Mouse (Mus musculus) limb, embryonic 13.5 days (tissue): Measurements from ENCODE around the gene Acbd5. TPM values are rescaled to one million over a fixed set of nuclear protein-coding genes. Genes with fewer than 3 reads are reported as not detected.
A peak's percentile ranks its signal among the peaks of the same experiment; 100 is the strongest.

ENCODE experiments used
- ATAC-seq: fragments of 200-750 bp; cut with Nextera tagmentation; 2 replicates; pipeline ENCODE4 v1.8.0; 2017; ENCODE audit warnings: low read depth, moderate number of reproducible peaks, moderate TSS enrichment; ENCODE audit not compliant: low FRiP score
- H3K27ac ChIP-seq: fragments of 300-500 bp; sonication (generic); 2 replicates; pipeline ENCODE4 v1.5.1; 2015; ENCODE audit warnings: inconsistent platforms, mild to moderate bottlenecking, moderate library complexity
- H3K27me3 ChIP-seq: fragments of 300-500 bp; sonication (generic); 2 replicates; pipeline ENCODE4 v1.6.1; 2015; ENCODE audit warnings: mild to moderate bottlenecking, inconsistent platforms
- H3K36me3 ChIP-seq: fragments of 300-500 bp; sonication (generic); 2 replicates; pipeline ENCODE4 v1.6.1; 2015; ENCODE audit warnings: inconsistent platforms, mild to moderate bottlenecking, moderate library complexity
- H3K4me1 ChIP-seq: fragments of 300-500 bp; sonication (generic); 2 replicates; pipeline ENCODE4 v1.6.1; 2015; ENCODE audit warnings: inconsistent platforms
- H3K4me2 ChIP-seq: fragments of 300-500 bp; sonication (generic); replicated peaks from 2 replicates; pipeline ENCODE4 v1.6.1; 2015; ENCODE audit warnings: inconsistent platforms, mild to moderate bottlenecking, moderate library complexity
- H3K4me3 ChIP-seq: fragments of 300-500 bp; sonication (generic); 2 replicates; pipeline ENCODE4 v1.5.1; 2015; ENCODE audit warnings: moderate library complexity, mild to moderate bottlenecking, inconsistent platforms
- H3K9ac ChIP-seq: fragments of 300-500 bp; sonication (generic); 2 replicates; pipeline ENCODE4 v1.6.1; 2015; ENCODE audit warnings: mild to moderate bottlenecking, inconsistent platforms
- H3K9me3 ChIP-seq: fragments of 300-500 bp; sonication (generic); 2 replicates; pipeline ENCODE4 v1.6.1; 2016; ENCODE audit warnings: inconsistent platforms
- WGBS: fragments of 180-500 bp; shearing (Covaris S2); methylation state at CpG from one replicate; pipeline ENCODE4 v1.1.7; 2015; 5-methylcytosine and 5-hydroxymethylcytosine counted together
- polyA plus RNA-seq: library from polyadenylated mRNA; unstranded; fragments of >200 nt; fragmentation: Nextera tagmentation; extraction: Ambion mirVana; gene quantifications from 2 replicates; pipeline ENCODE4 v1.2.1, GENCODE M21; 2015

Acbd5 gene
- polyA plus RNA-seq, 1 experiment from 2014 or later = 38.1 TPM

- Histone ChIP-seq H3K4me1 (peaks cover 7% of the 10 kb centered on the region), H3K27ac (no peak overlapping the region), H3K9me3 (no peaks in the 10 kb centered on the region), H3K36me3 (peaks cover 12% of the 10 kb centered on the region), H3K9ac (no peak overlapping the region), H3K27me3 (no peaks in the 10 kb centered on the region), H3K4me3 (no peak overlapping the region), H3K4me2 (no peak overlapping the region)
- ATAC-seq = no peak
- WGBS = 84% methylated on average over 1 of the region's 1 CpGs
These were observed 3.4 kb downstream of the Acbd5 start for GRCm38 (mm10) chr2:23071406-23071805.

- peaks cover 50% of the 10 kb centered on the region for H3K36me3 ChIP-seq
These were observed 7.9 kb downstream of the Acbd5 start for GRCm38 (mm10) chr2:23075846-23076245.

GRCm38 (mm10) chr2:23076783-23077182 lies 8.8 kb downstream of the Acbd5 start:
- Histone ChIP-seq H3K9me3 (no peaks in the 10 kb centered on the region), H3K36me3 (peaks cover 57% of the 10 kb centered on the region), H3K4me3 (no peak overlapping the region), H3K27ac (no peak overlapping the region), H3K4me1 (no peaks in the 10 kb centered on the region), H3K4me2 (no peak overlapping the region), H3K27me3 (no peaks in the 10 kb centered on the region), H3K9ac (no peak overlapping the region)
- ATAC-seq = no peak

More at GRCm38 (mm10) chr2:23075846-23076245, 7.9 kb downstream of the Acbd5 start:
- Histone ChIP-seq H3K4me3 (no peak overlapping the region), H3K9me3 (no peaks in the 10 kb centered on the region), H3K4me2 (no peak overlapping the region), H3K27ac (no peak overlapping the region), H3K4me1 (peaks cover 1% of the 10 kb centered on the region; the same call in 1 of the 2 replicates), H3K27me3 (no peaks in the 10 kb centered on the region), H3K9ac (no peak overlapping the region)
- ATAC-seq = no peak

- ATAC-seq = no peak
- no peak overlapping the region for H3K9ac ChIP-seq
- 88% methylated on average over 5 of the region's 5 CpGs for WGBS
- H3K36me3 ChIP-seq = peaks cover 62% of the 10 kb centered on the region
- H3K9me3 ChIP-seq = no peaks in the 10 kb centered on the region
- no peak overlapping the region for H3K27ac ChIP-seq
- no peak overlapping the region for H3K4me2 ChIP-seq
- no peaks in the 10 kb centered on the region for H3K4me1 ChIP-seq
- no peaks in the 10 kb centered on the region for H3K27me3 ChIP-seq
- H3K4me3 ChIP-seq = no peak overlapping the region
These were observed 9.7 kb downstream of the Acbd5 start for GRCm38 (mm10) chr2:23077693-23078092.

- no peak overlapping the region for H3K4me3 ChIP-seq
- no peaks in the 10 kb centered on the region for H3K9me3 ChIP-seq
- H3K4me2 ChIP-seq = no peak overlapping the region
- H3K9ac ChIP-seq = no peak overlapping the region
- no peak overlapping the region for H3K27ac ChIP-seq
- 95% methylated on average over 2 of the region's 2 CpGs for WGBS
- H3K36me3 ChIP-seq = peaks cover 66% of the 10 kb centered on the region
- H3K4me1 ChIP-seq = no peaks in the 10 kb centered on the region
- ATAC-seq = no peak
- no peaks in the 10 kb centered on the region for H3K27me3 ChIP-seq
These were observed 10.6 kb downstream of the Acbd5 start for GRCm38 (mm10) chr2:23078588-23078987.

GRCm38 (mm10) chr2:23084540-23084939 lies 16.6 kb downstream of the Acbd5 start:
- Histone ChIP-seq H3K4me1 (no peaks in the 10 kb centered on the region), H3K4me3 (no peak overlapping the region), H3K27me3 (no peaks in the 10 kb centered on the region), H3K9ac (no peak overlapping the region), H3K4me2 (no peak overlapping the region), H3K36me3 (peaks cover 68% of the 10 kb centered on the region), H3K9me3 (no peaks in the 10 kb centered on the region), H3K27ac (no peak overlapping the region)
- ATAC-seq = no peak
- 90% methylated on average over 8 of the region's 8 CpGs for WGBS

GRCm38 (mm10) chr2:23092216-23092615 lies 24.2 kb downstream of the Acbd5 start:
- H3K36me3 ChIP-seq = peaks cover 76% of the 10 kb centered on the region
- H3K4me2 ChIP-seq = no peak overlapping the region
- no peaks in the 10 kb centered on the region for H3K9me3 ChIP-seq
- ATAC-seq = no peak
- no peak overlapping the region for H3K27ac ChIP-seq
- WGBS = 55% methylated on average over 5 of the region's 5 CpGs
- no peaks in the 10 kb centered on the region for H3K27me3 ChIP-seq
- no peaks in the 10 kb centered on the region for H3K4me1 ChIP-seq
- no peak overlapping the region for H3K9ac ChIP-seq
- H3K4me3 ChIP-seq = no peak overlapping the region

- H3K9me3 ChIP-seq = no peaks in the 10 kb centered on the region
- no peak for ATAC-seq
- H3K36me3 ChIP-seq = peaks cover 50% of the 10 kb centered on the region
- no peaks in the 10 kb centered on the region for H3K4me1 ChIP-seq
- no peak overlapping the region for H3K4me3 ChIP-seq
- H3K4me2 ChIP-seq = no peak overlapping the region
- H3K27me3 ChIP-seq = no peaks in the 10 kb centered on the region
- no peak overlapping the region for H3K9ac ChIP-seq
- no peak overlapping the region for H3K27ac ChIP-seq
These were observed 29.1 kb downstream of the Acbd5 start for GRCm38 (mm10) chr2:23097028-23097427.

GRCm38 (mm10) chr2:23102266-23102665 lies 34.3 kb downstream of the Acbd5 start:
- no peak for ATAC-seq
- Histone ChIP-seq H3K27me3 (no peaks in the 10 kb centered on the region), H3K27ac (no peak overlapping the region), H3K36me3 (peaks cover 37% of the 10 kb centered on the region), H3K4me2 (no peak overlapping the region), H3K9me3 (no peaks in the 10 kb centered on the region), H3K9ac (no peak overlapping the region), H3K4me3 (no peak overlapping the region), H3K4me1 (no peaks in the 10 kb centered on the region)

GRCm38 (mm10) chr2:23119573-23119972 lies 51.6 kb downstream of the Acbd5 start:
- Histone ChIP-seq H3K4me1 (no peaks in the 10 kb centered on the region), H3K9ac (no peak overlapping the region), H3K9me3 (no peaks in the 10 kb centered on the region), H3K27ac (no peak overlapping the region), H3K4me2 (no peak overlapping the region), H3K36me3 (peaks cover 39% of the 10 kb centered on the region), H3K4me3 (no peak overlapping the region), H3K27me3 (no peaks in the 10 kb centered on the region)
- no peak for ATAC-seq

GRCm38 (mm10) chr2:23155199-23155621 lies 87.2 kb downstream of the Acbd5 start:
- Histone ChIP-seq H3K27ac (peak overlapping the region; percentile 98; the same call in 1 of the 2 replicates), H3K4me2 (peak overlapping the region; percentile 88), H3K4me1 (peaks cover 28% of the 10 kb centered on the region), H3K4me3 (peak overlapping the region; percentile 80), H3K27me3 (no peaks in the 10 kb centered on the region), H3K9ac (peak overlapping the region; percentile 72), H3K36me3 (0 out of 2 replicates have a peak, but pooled peaks cover 4% of the 10 kb centered on the region), H3K9me3 (no peaks in the 10 kb centered on the region)
- WGBS = 6% methylated on average over 5 of the region's 5 CpGs
- peak; percentile 3 for ATAC-seq

GRCm38 (mm10) chr2:23155777-23156607 lies 88.0 kb downstream of the Acbd5 start, which contains the start of the genes Mastl and Yme1l1:
TSS of gene Mastl (minus strand) at chr2:23156024.
TSS of gene Yme1l1 (plus strand) at chr2:23156369.
- ATAC-seq = peak; percentile 98
- Histone ChIP-seq H3K4me1 (peaks cover 28% of the 10 kb centered on the region), H3K27me3 (no peaks in the 10 kb centered on the region), H3K9ac (peak within 1 kb of the TSS; percentile 79), H3K27ac (peak within 1 kb of the TSS; percentile 98), H3K4me3 (peak within 1 kb of the TSS; percentile 80), H3K36me3 (peaks cover 6% of the 10 kb centered on the region), H3K4me2 (peak within 1 kb of the TSS; percentile 88), H3K9me3 (no peaks in the 10 kb centered on the region)
- WGBS = under 1% methylated on average over 61 of the region's 61 CpGs
